Comparison of ENCODE assay signal across 16 mouse cellular contexts in genomic region chr2:20138426-20138825, GRCm38 (mm10).
"Had no signal": no experiment of that assay in that cellular context is flagged by ENCODE, and none has a peak within 500 bp of the region (broad histone marks: within the 10 kb centered on the region; RNA-seq: fewer than 3 reads in every experiment).

No protein-coding gene starts in this region.

- H3K9ac ChIP-seq: neural tube, embryonic 12.5 days; neural tube, embryonic 13.5 days; neural tube, embryonic 15.5 days; stomach, embryonic 15.5 days had no signal

- H3K4me3 ChIP-seq: neural tube, embryonic 12.5 days; neural tube, embryonic 13.5 days; neural tube, embryonic 15.5 days; stomach, embryonic 15.5 days had no signal

- H3K4me1 ChIP-seq: neural tube, embryonic 12.5 days; neural tube, embryonic 13.5 days; neural tube, embryonic 15.5 days; stomach, embryonic 15.5 days had no signal

- DNase-seq: right cerebral cortex, adult 18-20 months; right cerebral cortex, postnatal 14 days; right cerebral cortex, postnatal 25 days; right cerebral cortex, postnatal 4 days; spleen, adult 18-20 months; thymus, adult 18-20 months; thymus, adult 2 months; thymus, postnatal 14 days; thymus, postnatal 25 days; thymus, postnatal 36 days; thymus, postnatal 4 days had no signal

- H3K9me3 ChIP-seq: neural tube, embryonic 12.5 days; neural tube, embryonic 13.5 days; neural tube, embryonic 15.5 days; stomach, embryonic 15.5 days had no signal

- H3K36me3 ChIP-seq: neural tube, embryonic 12.5 days; neural tube, embryonic 13.5 days; neural tube, embryonic 15.5 days; stomach, embryonic 15.5 days had no signal

- H3K27ac ChIP-seq: neural tube, embryonic 12.5 days; neural tube, embryonic 13.5 days; neural tube, embryonic 15.5 days; stomach, embryonic 15.5 days; stomach, postnatal 0 days had no signal

- H3K4me2 ChIP-seq: neural tube, embryonic 12.5 days; neural tube, embryonic 13.5 days; neural tube, embryonic 15.5 days; stomach, embryonic 15.5 days had no signal

- H3K27me3 ChIP-seq: neural tube, embryonic 12.5 days; neural tube, embryonic 13.5 days; neural tube, embryonic 15.5 days; stomach, embryonic 15.5 days had no signal
